Mouse (Mus musculus) spleen, adult 2 months (tissue): ENCODE measurements around the gene Hspa4.

Source experiments
- CTCF ChIP-seq: fragments of 200-500 bp; IDR thresholded peaks from 2 replicates; pipeline ENCODE4 v1.5.1; 2011; ENCODE audit warnings: mild to moderate bottlenecking, inconsistent platforms; ENCODE audit not compliant: insufficient read depth, insufficient read length, insufficient replicate concordance; ENCODE audit errors: extremely low read depth
- POLR2A ChIP-seq: fragments of 200-500 bp; IDR thresholded peaks from 2 replicates; pipeline ENCODE4 v1.6.1; 2011; ENCODE audit warnings: low read depth, low read length, inconsistent platforms

DNA sequence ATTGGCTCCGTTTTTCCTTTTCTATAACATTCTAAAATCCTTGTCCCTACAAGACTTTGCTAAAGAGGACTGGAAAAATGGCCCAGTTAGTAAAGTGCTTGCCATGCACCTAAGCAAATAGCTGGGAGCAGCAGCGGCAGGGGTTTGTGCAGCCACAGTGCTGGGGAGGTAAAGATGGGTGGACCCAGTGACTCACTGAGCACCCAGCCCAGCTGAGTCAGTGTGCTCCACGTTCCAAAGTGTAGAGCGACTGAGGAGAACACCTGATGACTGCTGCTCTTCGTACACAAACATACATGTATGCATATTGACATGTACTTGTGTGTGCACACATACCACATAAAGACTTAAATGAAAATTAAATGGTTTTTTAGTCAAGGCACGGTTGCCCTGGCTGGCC is 30.9 kb upstream of the Hspa4 start:
- TF ChIP-seq CTCF (no peak), POLR2A (no peak)
